Mouse (Mus musculus): ENCODE measurements around the gene Olfr152.

DNA sequence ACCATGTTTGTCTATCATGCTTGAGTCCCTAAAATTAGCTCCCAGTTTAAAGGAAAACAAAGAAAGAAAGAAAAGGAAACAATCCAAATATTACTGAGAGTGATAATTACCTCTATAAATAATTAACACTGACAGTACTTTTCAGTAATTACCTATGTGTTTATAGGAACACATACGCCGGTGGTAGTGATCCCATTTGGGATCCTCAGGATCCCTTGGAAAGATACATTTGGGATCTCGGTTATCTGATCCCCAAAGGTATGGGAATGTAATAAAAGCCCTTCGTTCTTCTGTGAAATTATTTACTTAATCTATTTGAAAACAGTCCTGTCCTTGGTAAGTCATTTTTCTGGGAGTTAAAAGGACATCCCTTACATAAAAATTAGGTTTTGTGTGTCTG is at the start of gene Olfr152:
- TF ChIP-seq GATA1 (IDR thresholded peaks at IDR 0.05; ENCODE audit: borderline replicate concordance, low read length) = no peak
- TF ChIP-seq FLI1 (IDR thresholded peaks at IDR 0.05; ENCODE audit: low read length) = no peak
